Comparison of ENCODE assay signal across 9 mouse cellular contexts in genomic region chr6:45059091-45059490, GRCm38 (mm10). TPM values are rescaled to one million over a fixed set of nuclear protein-coding genes. Genes with fewer than 3 reads are reported as not detected.
DNase-seq lines count a peak whose midpoint lies in the region; ATAC-seq and TF ChIP-seq lines count a peak whose summit lies in the region.
"Had no signal": no experiment of that assay in that cellular context is flagged by ENCODE, and none has a peak within 500 bp of the region (broad histone marks: within the 10 kb centered on the region; RNA-seq: fewer than 3 reads in every experiment).

Gene Cntnap2, plus strand, starts transcription at chr6:45059357.

- TF ChIP-seq POLR2A in cortical plate, adult 2 months (IDR thresholded peaks at IDR 0.05; ENCODE audit: extremely low read depth, insufficient read depth, low read length), result no peak

- no peak within 1 kb of the TSS for H3K9ac ChIP-seq in heart, postnatal 0 days (replicated peaks; ENCODE audit: low read depth, low read length)
- H3K9ac ChIP-seq in heart, embryonic 12.5 days, result no peak within 1 kb of the TSS
- peak within 1 kb of the TSS; percentile 48 for H3K9ac ChIP-seq in neural tube, embryonic 12.5 days

- no peaks in the 10 kb centered on the region for H3K36me3 ChIP-seq in heart, postnatal 0 days (replicated peaks; ENCODE audit: control insufficient read depth, insufficient read depth, low read length)
- H3K36me3 ChIP-seq in heart, embryonic 12.5 days, result no peaks in the 10 kb centered on the region
- H3K36me3 ChIP-seq in neural tube, embryonic 12.5 days, result no peaks in the 10 kb centered on the region

- H3K4me1 ChIP-seq in heart, postnatal 0 days (ENCODE audit: control insufficient read depth, insufficient read depth), result no peaks in the 10 kb centered on the region
- no peaks in the 10 kb centered on the region for H3K4me1 ChIP-seq in heart, embryonic 12.5 days (replicated peaks)
- H3K4me1 ChIP-seq in cortical plate, adult 2 months (ENCODE audit: control insufficient read depth, insufficient read depth, low read length), result no peaks in the 10 kb centered on the region
- H3K4me1 ChIP-seq in neural tube, embryonic 12.5 days, result no peaks in the 10 kb centered on the region

- no peak within 1 kb of the TSS for H3K27ac ChIP-seq in heart, postnatal 0 days (ENCODE audit: low read depth)
- no peak within 1 kb of the TSS for H3K27ac ChIP-seq in heart, embryonic 12.5 days (ENCODE audit: poor library complexity, severe bottlenecking)
- H3K27ac ChIP-seq in cortical plate, adult 2 months (ENCODE audit: insufficient read depth, low read length), result peak within 1 kb of the TSS; percentile 84
- peak within 1 kb of the TSS; percentile 20; the same call in 1 of the 2 replicates for H3K27ac ChIP-seq in neural tube, embryonic 12.5 days

- no peaks in the 10 kb centered on the region for H3K9me3 ChIP-seq in heart, postnatal 0 days (replicated peaks; ENCODE audit: control insufficient read depth, low read length)
- H3K9me3 ChIP-seq in heart, embryonic 12.5 days (replicated peaks), result no peaks in the 10 kb centered on the region
- no peaks in the 10 kb centered on the region for H3K9me3 ChIP-seq in neural tube, embryonic 12.5 days

- WGBS in heart, postnatal 0 days, result 18% methylated on average over 6 of the region's 8 CpGs
- WGBS in heart, embryonic 12.5 days, result 11% methylated on average over 8 of the region's 8 CpGs
- WGBS in neural tube, embryonic 12.5 days, result 12% methylated on average over 8 of the region's 8 CpGs

- no peak within 1 kb of the TSS for H3K4me2 ChIP-seq in heart, postnatal 0 days (ENCODE audit: low read depth, low read length)
- no peak within 1 kb of the TSS for H3K4me2 ChIP-seq in heart, embryonic 12.5 days
- peak within 1 kb of the TSS; percentile 66 for H3K4me2 ChIP-seq in neural tube, embryonic 12.5 days (replicated peaks)

- TF ChIP-seq EP300 in heart, postnatal 0 days (IDR thresholded peaks at IDR 0.05; ENCODE audit: low read depth), result no peak

- DNase-seq in heart, postnatal 0 days (ENCODE audit: low spot score), result peak; percentile 16
- DNase-seq in adrenal gland, adult (ENCODE audit: inconsistent age in 2 of 2, low spot score in 1 of 2), result peak; percentile 29 to 74
- peak; percentile 26 to 52 for DNase-seq in left cerebral cortex, adult 9 months (ENCODE audit: low spot score in 2 of 2)
- DNase-seq in T-cell, adult 2 months (ENCODE audit: low spot score), result no peak

- H3K27me3 ChIP-seq in heart, postnatal 0 days (ENCODE audit: control insufficient read depth, insufficient read depth, low read length), result no peaks in the 10 kb centered on the region
- H3K27me3 ChIP-seq in heart, embryonic 12.5 days (replicated peaks), result peaks cover 12% of the 10 kb centered on the region
- H3K27me3 ChIP-seq in neural tube, embryonic 12.5 days (replicated peaks), result no peaks in the 10 kb centered on the region
- H3K27me3 ChIP-seq: CH12.LX had no signal

- ATAC-seq in heart, postnatal 0 days (ENCODE audit: insufficient read depth, low read depth), result no peak
- no peak for ATAC-seq in heart, embryonic 12.5 days (ENCODE audit: insufficient number of reproducible peaks, low FRiP score)
- ATAC-seq in hematopoietic stem cell, adult 5-6 weeks (replicated peaks in 1 of 2; ENCODE audit: insufficient read depth in 1 of 2, low FRiP score in 2 of 2, low TSS enrichment in 1 of 2, low read depth in 1 of 2, poor library complexity in 2 of 2, severe bottlenecking in 2 of 2), result peak; percentile 72 to 78
- peak; percentile 71 for ATAC-seq in neural tube, embryonic 12.5 days (ENCODE audit: low FRiP score, low read depth)

- no peak for TF ChIP-seq CTCF in heart, postnatal 0 days (IDR thresholded peaks at IDR 0.05; ENCODE audit: low read depth)
- TF ChIP-seq CTCF in cortical plate, adult 2 months (IDR thresholded peaks at IDR 0.05; ENCODE audit: extremely low read depth, insufficient read depth, low read length), result no peak

- H3K4me3 ChIP-seq in heart, postnatal 0 days (ENCODE audit: low read depth, low read length), result no peak within 1 kb of the TSS
- H3K4me3 ChIP-seq in heart, embryonic 12.5 days, result no peak within 1 kb of the TSS
- peak within 1 kb of the TSS; percentile 91 for H3K4me3 ChIP-seq in cortical plate, adult 2 months (ENCODE audit: insufficient read depth, low read length)
- peak within 1 kb of the TSS; percentile 45 for H3K4me3 ChIP-seq in neural tube, embryonic 12.5 days

RNA-seq across cellular contexts. Expression of gene Cntnap2, which starts in this region (rescaled TPM):
- total RNA-seq in heart, postnatal 0 days (2014; rRNA removed; ENCODE audit: low replicate concordance), result 0.12 and 1.4 TPM in 2 replicates
- polyA plus RNA-seq in heart, postnatal 0 days (2015; fragmentation: Nextera tagmentation; extraction: Ambion mirVana), result 0.04 and 0.11 TPM in 2 replicates
- polyA plus RNA-seq in heart, embryonic 12.5 days (2016; fragmentation: Nextera tagmentation; extraction: Ambion mirVana), result 0.51 and 0.59 TPM in 2 replicates
- 26.5 and 31.5 TPM in 2 replicates for polyA plus RNA-seq in cortical plate, adult 2 months (2012; rRNA removed)
- total RNA-seq in hematopoietic stem cell, adult 5-6 weeks (2017), result not detected in 2 replicates
- 27.2 and 33.4 TPM in 2 replicates for polyA plus RNA-seq in neural tube, embryonic 12.5 days (2016; fragmentation: Nextera tagmentation; extraction: Ambion mirVana)

Comparison
In these comparisons a context has a peak if more than half of its experiments do, and no peak if none do; other contexts are left out.
1. RNA of gene Cntnap2 (polyA plus RNA-seq): 27.2 to 33.4 TPM in neural tube, embryonic 12.5 days and 26.5 to 31.5 TPM in cortical plate, adult 2 months; 0.51 to 0.59 TPM in heart, embryonic 12.5 days and 0.04 to 0.11 TPM in heart, postnatal 0 days; every median in the first group is over 10 times any median in the second.
2. Peak in ATAC-seq in hematopoietic stem cell, adult 5-6 weeks; RNA of the gene not detected or under 1 TPM.
3. H3K27ac ChIP-seq: peak in cortical plate, adult 2 months (single experiment) and neural tube, embryonic 12.5 days (single experiment); none in heart, postnatal 0 days (single experiment) and heart, embryonic 12.5 days (single experiment).
4. H3K4me3 ChIP-seq: peak in cortical plate, adult 2 months (single experiment) and neural tube, embryonic 12.5 days (single experiment); none in heart, postnatal 0 days (single experiment) and heart, embryonic 12.5 days (single experiment).